In genomic region chr6:24632061-24632460, GRCm38 (mm10) we compare ENCODE assay signal across 17 mouse cellular contexts. TPM values are rescaled to one million over a fixed set of nuclear protein-coding genes. Genes with fewer than 3 reads are reported as not detected.
DNase-seq lines count a peak whose midpoint lies in the region; ATAC-seq and TF ChIP-seq lines count a peak whose summit lies in the region.
"Had no signal": no experiment of that assay in that cellular context is flagged by ENCODE, and none has a peak within 500 bp of the region (broad histone marks: within the 10 kb centered on the region; RNA-seq: fewer than 3 reads in every experiment).

No protein-coding gene starts in this region.

- ATAC-seq in heart, embryonic 14.5 days (ENCODE audit: insufficient number of reproducible peaks, insufficient read depth, low FRiP score, low read depth) = peak; percentile 35; the same call in 1 of the 2 replicates
- peak; percentile 91 for ATAC-seq in stomach, postnatal 0 days (ENCODE audit: low FRiP score, low TSS enrichment)
- ATAC-seq: midbrain, embryonic 15.5 days had no signal

- H3K9ac ChIP-seq in heart, embryonic 14.5 days (ENCODE audit: low read length) = no peak overlapping the region
- no peak overlapping the region for H3K9ac ChIP-seq in stomach, postnatal 0 days (ENCODE audit: low read length)
- H3K9ac ChIP-seq: lung, embryonic 15.5 days; midbrain, embryonic 15.5 days had no signal

- no peaks in the 10 kb centered on the region for H3K9me3 ChIP-seq in heart, embryonic 14.5 days (ENCODE audit: control insufficient read depth, low read length)
- no peaks in the 10 kb centered on the region for H3K9me3 ChIP-seq in stomach, postnatal 0 days (ENCODE audit: control insufficient read depth, low read length)
- H3K9me3 ChIP-seq: lung, embryonic 15.5 days; midbrain, embryonic 15.5 days had no signal

- H3K27ac ChIP-seq in heart, embryonic 14.5 days (replicated peaks in 1 of 2; ENCODE audit: control insufficient read depth in 1 of 2, insufficient read depth in 1 of 2, low read depth in 2 of 2, low read length in 2 of 2) = peak overlapping the region in 1 of 2 experiments; percentile 58; a peak in 2 of 4 replicates
- peak overlapping the region; percentile 12; the same call in 1 of the 2 replicates for H3K27ac ChIP-seq in bone marrow macrophage, adult 2 months (ENCODE audit: insufficient read depth, low read depth, low read length)
- H3K27ac ChIP-seq in stomach, postnatal 0 days (replicated peaks) = no peak overlapping the region
- H3K27ac ChIP-seq: lung, embryonic 15.5 days; midbrain, embryonic 15.5 days had no signal

- H3K36me3 ChIP-seq in heart, embryonic 14.5 days (ENCODE audit: control insufficient read depth, insufficient read depth, low read length) = peaks cover 27% of the 10 kb centered on the region
- peaks cover 8% of the 10 kb centered on the region; the same call in 1 of the 2 replicates for H3K36me3 ChIP-seq in stomach, postnatal 0 days (ENCODE audit: control insufficient read depth, insufficient read depth, low read length)
- H3K36me3 ChIP-seq: midbrain, embryonic 15.5 days had no signal

- peaks cover 7 to 12% of the 10 kb centered on the region in 2 experiments for H3K4me1 ChIP-seq in heart, embryonic 14.5 days (ENCODE audit: control insufficient read depth in 2 of 2, insufficient read depth in 2 of 2, low read length in 2 of 2)
- peaks cover 15% of the 10 kb centered on the region for H3K4me1 ChIP-seq in bone marrow macrophage, adult 2 months (ENCODE audit: control insufficient read depth, insufficient read depth, low read length)
- no peaks in the 10 kb centered on the region for H3K4me1 ChIP-seq in stomach, postnatal 0 days (replicated peaks; ENCODE audit: control insufficient read depth, insufficient read depth)
- H3K4me1 ChIP-seq: midbrain, embryonic 15.5 days had no signal

- H3K4me2 ChIP-seq in heart, embryonic 14.5 days (ENCODE audit: low read length) = peak overlapping the region; percentile 16; the same call in 1 of the 2 replicates
- H3K4me2 ChIP-seq in stomach, postnatal 0 days (replicated peaks; ENCODE audit: low read depth) = no peak overlapping the region
- H3K4me2 ChIP-seq: lung, embryonic 15.5 days; midbrain, embryonic 15.5 days had no signal

- no peak for DNase-seq in heart, postnatal 4 days
- peak; percentile 43 for DNase-seq in urinary bladder, postnatal 14 days (ENCODE audit: low spot score)
- no peak for DNase-seq in urinary bladder, postnatal 25 days (ENCODE audit: low spot score)
- peak; percentile 45 for DNase-seq in stomach, postnatal 0 days (ENCODE audit: low spot score)
- no peak for DNase-seq in frontal cortex, postnatal 25 days (ENCODE audit: low spot score in 2 of 2)
- DNase-seq in thymus, postnatal 14 days = no peak
- DNase-seq: gastrocnemius, postnatal 25 days; kidney, adult 11 months; thymus, adult 18-20 months had no signal

- TF ChIP-seq POLR2A in bone marrow macrophage, adult 2 months (IDR thresholded peaks at IDR 0.05; ENCODE audit: borderline replicate concordance, low read depth, low read length) = no peak

- WGBS in heart, embryonic 14.5 days = 10% methylated on average over 4 of the region's 4 CpGs
- WGBS in stomach, postnatal 0 days = 61% methylated on average over 4 of the region's 4 CpGs

- no peak for TF ChIP-seq CTCF in bone marrow macrophage, adult 2 months (IDR thresholded peaks at IDR 0.05; ENCODE audit: low read depth, low read length)
- no peak for TF ChIP-seq CTCF in stomach, postnatal 0 days (IDR thresholded peaks at IDR 0.05; ENCODE audit: low read depth)

- H3K4me3 ChIP-seq in heart, embryonic 14.5 days (ENCODE audit: control insufficient read depth in 1 of 2, insufficient read depth in 1 of 2, low read depth in 1 of 2, low read length in 2 of 2) = no peak overlapping the region
- H3K4me3 ChIP-seq in bone marrow macrophage, adult 2 months (ENCODE audit: insufficient read depth, low read length) = no peak overlapping the region
- no peak overlapping the region for H3K4me3 ChIP-seq in stomach, postnatal 0 days (ENCODE audit: low read depth, low read length)
- H3K4me3 ChIP-seq: erythroblast, embryonic 14.5 days; lung, embryonic 15.5 days; midbrain, embryonic 15.5 days had no signal

- no peaks in the 10 kb centered on the region for H3K27me3 ChIP-seq in heart, embryonic 14.5 days (ENCODE audit: control insufficient read depth, insufficient read depth, low read length)
- no peaks in the 10 kb centered on the region for H3K27me3 ChIP-seq in stomach, postnatal 0 days (ENCODE audit: control insufficient read depth, insufficient read depth, low read length)
- H3K27me3 ChIP-seq: lung, embryonic 15.5 days; midbrain, embryonic 15.5 days had no signal

- no peak for TF ChIP-seq EP300 in stomach, postnatal 0 days (optimal IDR thresholded peaks at IDR 0.05)

RNA-seq across cellular contexts. Expression of gene Wasl, which starts 32.7 kb away (rescaled TPM):
- 43.8 and 49.7 TPM in 2 replicates for polyA plus RNA-seq in heart, embryonic 14.5 days (2014; fragmentation: Nextera tagmentation; extraction: Ambion mirVana)
- total RNA-seq in heart, postnatal 4 days (2021) = 10 to 100 TPM; 33.8 to 34.7 TPM
- 18.5 and 18.7 TPM in 2 replicates for polyA plus RNA-seq in bone marrow macrophage, adult 2 months (2012; ENCODE audit: insufficient read depth, insufficient read length, missing spikeins)
- polyA plus RNA-seq in stomach, postnatal 0 days (2015; fragmentation: Nextera tagmentation; extraction: Ambion mirVana) = 73.5 and 80.9 TPM in 2 replicates

RNA-seq across cellular contexts. Expression of gene Lmod2, which starts 34.5 kb away (rescaled TPM):
- 54.6 and 56.9 TPM in 2 replicates for polyA plus RNA-seq in heart, embryonic 14.5 days (2014; fragmentation: Nextera tagmentation; extraction: Ambion mirVana)
- 100 to 1,000 TPM; 183 to 207 TPM for total RNA-seq in heart, postnatal 4 days (2021)
- not detected in 2 replicates for polyA plus RNA-seq in bone marrow macrophage, adult 2 months (2012; ENCODE audit: insufficient read depth, insufficient read length, missing spikeins)
- 0.10 TPM in 1 of 2 replicates, not detected in the other for polyA plus RNA-seq in stomach, postnatal 0 days (2015; fragmentation: Nextera tagmentation; extraction: Ambion mirVana)
- total RNA-seq: ES-E14; neutrophil, adult 5-6 weeks had no signal
- polyA plus RNA-seq: brain, embryonic 14.5 days; erythroblast, embryonic 14.5 days; midbrain, embryonic 15.5 days had no signal

Comparison
In these comparisons a context has a peak if more than half of its experiments do, and no peak if none do; other contexts are left out.
1. DNase-seq: peak in urinary bladder, postnatal 14 days (single experiment) and stomach, postnatal 0 days (single experiment); none in heart, postnatal 4 days (single experiment), urinary bladder, postnatal 25 days (single experiment), frontal cortex, postnatal 25 days (0 of 2) and thymus, postnatal 14 days (single experiment).
2. RNA of gene Lmod2, which starts 34.5 kb away (polyA plus RNA-seq): 54.6 to 56.9 TPM in heart, embryonic 14.5 days; not detected in bone marrow macrophage, adult 2 months and 0.10 TPM in stomach, postnatal 0 days; every median in the first group is over 10 times any median in the second.